Mouse (Mus musculus): ENCODE results near the gene Dcst2.
A peak's percentile ranks its signal among the peaks of the same experiment; 100 is the strongest.

Dcst2 gene

GRCm38 (mm10) chr3:89408448-89408847 is 46.7 kb downstream of the Dcst2 start:
- no peak for DNase-seq (ENCODE audit: extremely low read depth, low read depth, low spot score)

GRCm38 (mm10) chr3:89409701-89410100 is 47.9 kb downstream of the Dcst2 start:
- DNase-seq (ENCODE audit: extremely low read depth, low read depth, low spot score): no peak

- no peak for DNase-seq (ENCODE audit: extremely low read depth, low read depth, low spot score)
Observed at GRCm38 (mm10) chr3:89410864-89411263, 49.1 kb downstream of the Dcst2 start.

DNA sequence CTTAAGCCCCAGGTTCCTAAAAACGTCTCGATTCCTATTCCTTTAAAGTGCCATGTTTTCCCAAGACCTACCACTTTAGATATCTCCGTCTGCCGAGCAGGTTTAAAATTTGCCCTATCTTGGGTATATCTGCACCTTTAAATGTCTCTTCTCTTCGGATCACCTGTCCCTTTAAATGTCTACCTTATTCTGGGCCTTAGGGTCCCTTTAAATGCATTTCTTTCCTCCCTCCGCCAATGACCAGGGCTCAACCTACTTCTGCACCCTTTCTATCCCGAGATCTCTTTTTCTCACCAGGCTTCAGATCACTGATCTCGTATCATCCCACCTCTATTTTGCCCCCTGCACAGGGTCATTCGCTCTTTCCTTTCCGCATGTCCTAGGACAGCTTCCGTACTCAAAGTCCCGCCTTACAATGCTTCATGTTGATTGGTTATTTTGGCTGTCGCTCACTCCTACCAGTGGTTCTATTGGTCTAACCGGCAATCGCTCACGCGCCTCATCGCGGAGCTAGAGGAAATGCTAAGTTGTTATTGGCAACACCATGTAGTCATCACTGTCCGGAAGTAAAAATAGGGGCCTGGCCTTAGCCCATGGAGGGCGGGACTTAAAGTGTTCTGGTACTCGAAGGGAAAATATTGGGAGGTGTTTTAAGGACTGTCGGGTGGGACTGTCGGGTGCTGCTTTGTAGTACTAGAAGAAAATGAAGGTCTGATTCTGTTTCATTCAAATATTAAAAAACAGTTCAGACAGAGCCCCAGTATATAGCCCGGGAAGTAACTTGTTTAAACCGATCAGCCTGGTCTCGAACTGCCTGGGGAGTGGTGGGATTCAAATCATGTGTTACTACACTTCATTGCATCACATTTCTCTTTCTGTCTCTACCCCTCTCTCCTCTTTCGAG is 50.0 kb downstream of the Dcst2 start, which contains the start of gene Flad1:
Gene Flad1, minus strand, starts transcription at position 381 of the 904 bp plus-strand sequence.
- peak; percentile 99 for DNase-seq (ENCODE audit: extremely low read depth, low read depth, low spot score)

GRCm38 (mm10) chr3:89416158-89416557 is 54.4 kb downstream of the Dcst2 start:
- DNase-seq (ENCODE audit: extremely low read depth, low read depth, low spot score): no peak

DNA sequence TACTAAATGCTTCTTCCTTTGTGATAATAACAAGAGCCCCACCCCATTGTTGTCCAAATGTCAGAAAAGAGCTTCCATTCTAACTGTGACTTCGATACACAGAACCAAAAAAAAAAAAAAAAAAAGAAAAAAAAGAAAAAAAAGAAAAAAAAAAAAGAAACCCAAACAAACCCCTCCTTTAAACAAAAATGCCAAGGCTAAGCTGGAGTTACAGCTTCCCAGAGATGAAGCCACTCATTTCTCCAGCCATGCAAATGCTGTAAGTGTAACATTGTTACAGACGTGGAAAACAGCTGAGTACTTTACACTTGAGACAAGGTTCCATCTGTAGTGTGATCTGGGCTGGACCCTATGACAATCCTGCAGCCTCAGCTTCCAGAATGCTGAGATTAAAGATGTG is 55.4 kb downstream of the Dcst2 start:
- no peak for DNase-seq (ENCODE audit: extremely low read depth, low read depth, low spot score)

DNA sequence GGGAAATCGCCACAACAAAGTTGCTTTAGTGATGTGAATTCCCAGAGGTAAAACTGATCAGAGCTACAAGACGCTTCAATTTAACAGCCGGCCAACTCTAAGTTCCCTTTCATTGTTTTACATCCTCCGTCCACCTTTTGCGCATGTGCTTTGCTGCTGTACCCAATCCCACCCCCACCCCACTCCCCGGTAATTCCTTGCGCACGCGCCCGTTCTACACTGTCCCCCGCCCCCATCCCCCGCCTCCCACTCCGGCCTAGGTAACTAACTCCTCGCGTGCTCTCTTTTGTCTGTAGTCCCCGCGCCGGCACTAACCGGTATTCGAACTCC is 56.0 kb downstream of the Dcst2 start:
- no peak for DNase-seq (ENCODE audit: extremely low read depth, low read depth, low spot score)

GRCm38 (mm10) chr3:89418170-89418860 is 56.5 kb downstream of the Dcst2 start, which contains the start of the genes Cks1b and Shc1:
Gene Cks1b (minus strand): TSS chr3:89418383.
Gene Shc1 (plus strand): TSS chr3:89418443.
- peak; percentile 99 for DNase-seq (ENCODE audit: extremely low read depth, low read depth, low spot score)

DNA sequence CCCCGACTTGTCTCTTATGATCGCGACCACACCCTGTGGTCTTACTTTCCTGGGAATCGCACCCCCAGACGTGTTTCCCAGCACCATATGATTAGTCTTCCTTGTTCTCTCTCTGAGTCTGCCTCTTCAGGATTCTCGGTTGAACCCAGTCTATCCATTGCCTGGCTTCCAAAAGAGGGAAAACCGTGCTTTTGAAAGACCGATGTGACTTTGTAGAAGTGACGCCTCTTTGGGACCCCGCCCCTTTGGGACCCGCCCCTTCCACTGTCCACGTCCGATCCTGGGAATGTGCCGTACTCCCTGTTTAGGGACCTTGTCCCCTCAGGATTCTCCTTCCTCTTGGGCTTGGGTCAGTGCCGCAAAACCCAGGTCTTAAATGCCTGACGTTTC is 57.1 kb downstream of the Dcst2 start:
- no peak for DNase-seq (ENCODE audit: extremely low read depth, low read depth, low spot score)

DNA sequence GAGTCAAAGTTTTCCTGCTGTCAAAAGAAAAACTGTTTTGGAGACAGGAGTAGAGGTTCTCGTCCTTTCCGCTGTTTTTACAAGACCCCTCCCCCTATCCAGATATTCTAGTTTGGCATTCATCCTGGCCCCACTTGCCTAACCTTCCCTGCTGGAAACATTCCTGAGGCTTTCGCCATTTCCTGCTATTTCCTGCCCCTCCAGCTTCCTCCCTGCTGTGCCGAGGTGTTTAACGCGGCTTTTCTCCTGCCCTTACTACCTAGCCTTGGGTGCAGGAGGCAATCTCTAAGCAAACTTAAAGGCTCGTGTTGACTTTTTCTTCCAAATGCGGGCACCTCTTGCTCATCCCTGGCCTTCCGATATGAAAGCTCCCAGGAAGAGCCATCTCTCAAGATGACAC is 57.8 kb downstream of the Dcst2 start:
- no peak for DNase-seq (ENCODE audit: extremely low read depth, low read depth, low spot score)

- DNase-seq (ENCODE audit: extremely low read depth, low read depth, low spot score): no peak
Observed at GRCm38 (mm10) chr3:89419981-89420380, 58.2 kb downstream of the Dcst2 start.

- no peak for DNase-seq (ENCODE audit: extremely low read depth, low read depth, low spot score)
Observed at GRCm38 (mm10) chr3:89420421-89420820, 58.6 kb downstream of the Dcst2 start.

GRCm38 (mm10) chr3:89421002-89421774 is 59.4 kb downstream of the Dcst2 start:
- no peak for DNase-seq (ENCODE audit: extremely low read depth, low read depth, low spot score)

GRCm38 (mm10) chr3:89421810-89422473 is 60.2 kb downstream of the Dcst2 start:
- no peak for DNase-seq (ENCODE audit: extremely low read depth, low read depth, low spot score)

GRCm38 (mm10) chr3:89422556-89423205 is 60.9 kb downstream of the Dcst2 start:
- DNase-seq (ENCODE audit: extremely low read depth, low read depth, low spot score): no peak

- no peak for DNase-seq (ENCODE audit: extremely low read depth, low read depth, low spot score)
Observed at GRCm38 (mm10) chr3:89424416-89425140, 62.8 kb downstream of the Dcst2 start.

- no peak for DNase-seq (ENCODE audit: extremely low read depth, low read depth, low spot score)
Observed at GRCm38 (mm10) chr3:89425141-89425525, 63.4 kb downstream of the Dcst2 start.

DNA sequence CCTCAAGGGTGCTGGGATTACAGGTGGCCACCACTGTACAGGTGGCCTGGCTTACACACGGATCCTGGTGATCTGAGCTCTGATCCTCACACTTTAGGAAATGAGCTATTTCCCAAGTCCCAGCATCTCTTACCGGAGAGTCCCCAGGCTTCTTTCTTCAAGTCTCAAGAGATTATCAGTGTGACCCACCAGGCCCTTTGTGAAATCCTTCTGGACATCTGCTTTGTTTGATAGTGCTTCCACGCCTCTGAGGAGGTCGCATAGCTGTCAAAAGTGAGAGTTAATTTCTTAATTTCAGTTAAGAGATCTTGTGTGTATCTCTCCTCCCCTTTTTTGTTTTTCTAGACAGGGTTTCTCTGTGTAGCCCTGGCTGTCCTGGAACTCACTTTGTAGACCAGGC is 64.1 kb downstream of the Dcst2 start:
- DNase-seq (ENCODE audit: extremely low read depth, low read depth, low spot score): no peak

Measured in fat pad, adult 2 months (tissue).